Mouse (Mus musculus): ENCODE results near the gene Tom1l2. TPM values are rescaled to one million over a fixed set of nuclear protein-coding genes. Genes with fewer than 3 reads are reported as not detected.

Tom1l2 gene
- polyA plus RNA-seq, 1 experiment from 2014 or later, result 12.6 TPM

DNA sequence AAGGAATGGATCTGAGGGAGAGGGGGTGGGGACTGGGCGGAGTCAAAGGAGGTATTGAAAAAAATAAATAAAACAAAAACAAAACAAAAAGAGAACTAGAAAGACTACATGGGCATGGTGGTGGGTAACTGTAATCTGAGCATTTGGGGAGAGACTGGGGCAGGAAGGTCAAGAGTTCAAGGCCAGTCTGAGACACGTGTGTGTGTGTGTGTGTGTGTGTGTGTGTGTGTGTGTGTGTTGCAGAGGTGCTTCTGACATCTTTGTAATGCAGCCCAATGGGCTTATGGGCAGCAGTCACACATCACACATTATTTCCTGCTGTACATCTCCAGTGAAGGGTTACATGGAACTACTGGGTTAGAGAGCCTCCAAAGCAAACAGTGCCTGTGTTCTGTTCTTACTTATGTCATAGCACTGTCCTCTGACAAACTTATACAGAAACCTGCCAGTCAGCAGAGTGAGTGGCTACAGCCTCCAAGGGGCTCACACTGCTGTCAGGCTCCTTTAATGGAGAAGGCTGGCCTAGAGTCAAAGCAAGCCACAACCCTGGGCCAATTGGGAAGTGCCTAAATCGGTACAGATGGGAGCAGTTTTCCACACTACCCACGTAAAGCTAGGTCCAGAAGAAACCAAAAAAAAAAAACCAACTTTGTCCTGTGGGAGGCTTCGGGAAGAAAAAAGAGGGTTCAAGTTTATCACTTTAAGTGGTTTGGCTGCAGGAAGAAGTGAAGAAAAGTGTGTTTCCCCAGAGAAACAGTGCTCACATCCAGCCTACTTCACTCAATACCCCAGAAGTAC is 104.8 kb downstream of the Tom1l2 start:
- Histone ChIP-seq H3K4me2 (no peak overlapping the region), H3K27ac (ENCODE audit: low read depth, low read length) (no peak overlapping the region), H3K4me1 (replicated peaks; ENCODE audit: control insufficient read depth, insufficient read depth, low read length) (0 out of 2 replicates have a peak, but pooled peaks cover 2% of the 10 kb centered on the region), H3K9me3 (ENCODE audit: control insufficient read depth, low read length) (no peaks in the 10 kb centered on the region), H3K27me3 (replicated peaks; ENCODE audit: control insufficient read depth, insufficient read depth, low read length) (no peaks in the 10 kb centered on the region), H3K9ac (ENCODE audit: low read depth, low read length) (no peak overlapping the region), H3K36me3 (ENCODE audit: control insufficient read depth, insufficient read depth, low read length) (peaks cover 2% of the 10 kb centered on the region; the same call in 1 of the 2 replicates), H3K4me3 (ENCODE audit: low read depth, low read length) (no peak overlapping the region)
- WGBS, result 71% methylated on average over 5 of the region's 5 CpGs
- DNase-seq (ENCODE audit: low spot score) (no peak), ATAC-seq (replicated peaks; ENCODE audit: low FRiP score) (no peak)

DNA sequence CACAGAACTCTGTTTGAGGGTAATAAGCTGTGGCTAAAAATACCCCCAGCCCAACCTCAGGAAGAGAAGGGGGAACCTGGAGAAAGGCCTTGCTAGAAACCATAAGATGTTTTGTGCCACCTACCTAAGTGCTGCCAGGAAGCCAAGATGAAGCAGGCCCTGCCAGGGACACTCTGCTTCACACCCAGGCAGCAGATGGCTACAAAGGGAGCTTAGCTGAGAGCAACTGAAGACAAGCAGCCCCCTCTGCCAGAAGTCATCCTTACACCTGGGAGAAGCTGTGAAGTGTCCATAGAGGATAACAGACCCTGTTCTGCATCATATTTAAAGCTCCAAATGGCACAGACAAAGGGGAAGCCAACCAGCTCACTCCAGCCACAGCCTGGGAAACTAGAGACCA is 106.6 kb downstream of the Tom1l2 start:
- ATAC-seq (replicated peaks; ENCODE audit: low FRiP score) (no peak), DNase-seq (ENCODE audit: low spot score) (no peak)
- Histone ChIP-seq H3K27ac (ENCODE audit: low read depth, low read length) (no peak overlapping the region), H3K9ac (ENCODE audit: low read depth, low read length) (no peak overlapping the region), H3K36me3 (ENCODE audit: control insufficient read depth, insufficient read depth, low read length) (peaks cover 2% of the 10 kb centered on the region; the same call in 1 of the 2 replicates), H3K9me3 (ENCODE audit: control insufficient read depth, low read length) (no peaks in the 10 kb centered on the region), H3K4me3 (ENCODE audit: low read depth, low read length) (no peak overlapping the region), H3K27me3 (replicated peaks; ENCODE audit: control insufficient read depth, insufficient read depth, low read length) (no peaks in the 10 kb centered on the region), H3K4me1 (replicated peaks; ENCODE audit: control insufficient read depth, insufficient read depth, low read length) (0 out of 2 replicates have a peak, but pooled peaks cover 2% of the 10 kb centered on the region), H3K4me2 (no peak overlapping the region)

DNA sequence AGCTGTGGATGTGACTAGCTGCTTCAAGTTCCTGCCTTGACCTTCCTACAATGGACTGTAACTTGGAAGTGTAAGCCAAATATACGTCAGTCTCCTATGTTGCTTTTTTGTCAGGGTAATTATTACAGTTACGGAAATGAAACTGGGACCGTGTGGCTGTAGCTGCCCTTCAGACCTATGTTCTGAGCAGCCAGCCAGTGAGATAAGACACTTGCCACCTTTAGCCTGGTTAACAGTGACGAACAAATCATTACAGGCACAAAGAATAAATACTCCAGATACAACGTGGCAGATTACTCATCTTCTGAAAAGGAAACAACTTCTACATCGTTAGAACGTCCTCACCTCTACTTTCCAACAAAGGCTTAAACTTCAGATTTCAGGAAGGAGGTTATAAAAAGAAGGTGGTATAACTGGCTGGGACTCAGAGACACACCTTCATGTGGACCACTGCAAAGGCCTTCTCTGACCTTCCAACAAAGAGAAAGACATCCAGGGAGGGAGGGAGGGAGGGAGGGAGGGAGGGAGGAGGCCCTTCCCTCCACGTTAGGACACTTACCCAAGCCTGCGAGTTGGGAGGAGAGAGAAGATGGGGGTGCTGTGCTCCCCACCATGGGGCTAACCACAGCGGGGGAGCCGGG is 108.1 kb downstream of the Tom1l2 start:
- Histone ChIP-seq H3K4me2 (no peak overlapping the region), H3K9ac (ENCODE audit: low read depth, low read length) (no peak overlapping the region), H3K4me1 (replicated peaks; ENCODE audit: control insufficient read depth, insufficient read depth, low read length) (0 out of 2 replicates have a peak, but pooled peaks cover 2% of the 10 kb centered on the region), H3K27ac (ENCODE audit: low read depth, low read length) (no peak overlapping the region), H3K9me3 (ENCODE audit: control insufficient read depth, low read length) (no peaks in the 10 kb centered on the region), H3K36me3 (ENCODE audit: control insufficient read depth, insufficient read depth, low read length) (peaks cover 2% of the 10 kb centered on the region; the same call in 1 of the 2 replicates), H3K4me3 (ENCODE audit: low read depth, low read length) (no peak overlapping the region), H3K27me3 (replicated peaks; ENCODE audit: control insufficient read depth, insufficient read depth, low read length) (no peaks in the 10 kb centered on the region)
- DNase-seq (ENCODE audit: low spot score) (no peak), ATAC-seq (replicated peaks; ENCODE audit: low FRiP score) (no peak)
- WGBS, result 71% methylated on average over 11 of the region's 11 CpGs

DNA sequence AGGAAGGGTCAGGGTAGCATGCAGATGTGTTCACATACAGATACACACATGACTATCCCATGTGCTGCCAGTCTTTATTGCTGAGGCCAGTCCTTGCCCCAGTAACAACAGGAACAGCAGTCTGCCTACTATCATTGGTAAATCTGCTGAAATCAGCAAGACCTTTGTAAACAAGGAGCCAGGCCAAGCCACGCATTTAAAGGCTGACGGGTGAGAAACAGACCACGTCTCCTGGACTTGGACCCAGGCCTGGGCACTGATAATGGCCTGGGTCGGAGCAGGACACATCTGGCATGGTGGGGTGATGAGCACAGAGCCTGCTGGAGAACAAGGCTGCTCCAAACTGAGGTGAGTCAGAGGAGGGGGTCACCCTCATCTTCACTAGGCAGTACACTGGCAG is 112.2 kb downstream of the Tom1l2 start:
- H3K9ac ChIP-seq (ENCODE audit: low read depth, low read length), result no peak overlapping the region
- peaks cover 2% of the 10 kb centered on the region; the same call in 1 of the 2 replicates for H3K36me3 ChIP-seq (ENCODE audit: control insufficient read depth, insufficient read depth, low read length)
- no peak overlapping the region for H3K4me3 ChIP-seq (ENCODE audit: low read depth, low read length)
- H3K4me2 ChIP-seq, result no peak overlapping the region
- WGBS, result 81% methylated on average over 4 of the region's 4 CpGs
- ATAC-seq (replicated peaks; ENCODE audit: low FRiP score) (no peak), DNase-seq (ENCODE audit: low spot score) (no peak)
- no peaks in the 10 kb centered on the region for H3K9me3 ChIP-seq (ENCODE audit: control insufficient read depth, low read length)
- no peaks in the 10 kb centered on the region for H3K4me1 ChIP-seq (replicated peaks; ENCODE audit: control insufficient read depth, insufficient read depth, low read length)
- 0 out of 2 replicates have a peak overlapping the region, but pooled peaks have one; percentile 2 for H3K27ac ChIP-seq (ENCODE audit: low read depth, low read length)
- H3K27me3 ChIP-seq (replicated peaks; ENCODE audit: control insufficient read depth, insufficient read depth, low read length), result no peaks in the 10 kb centered on the region

DNA sequence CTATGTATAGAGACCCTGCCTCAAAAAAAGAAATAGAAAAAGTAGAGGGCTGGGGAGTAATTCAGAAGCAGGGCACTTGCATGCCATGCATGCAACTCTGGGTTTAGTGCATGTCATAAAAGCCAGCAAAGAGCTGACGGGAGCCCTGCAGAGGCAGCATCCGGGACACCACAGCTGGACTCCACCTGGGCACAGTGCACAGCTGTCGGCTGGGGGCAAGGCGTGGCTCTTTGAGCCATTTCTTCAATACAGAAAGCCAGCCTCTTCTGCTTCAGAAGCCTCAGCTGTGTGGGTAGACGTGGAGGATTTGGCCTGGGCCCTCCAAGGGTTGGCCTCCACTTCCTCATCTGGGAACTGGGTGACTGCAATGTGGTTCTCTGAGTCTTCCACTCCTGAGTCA is 117.4 kb downstream of the Tom1l2 start:
- no peak overlapping the region for H3K4me2 ChIP-seq
- H3K9me3 ChIP-seq (ENCODE audit: control insufficient read depth, low read length), result no peaks in the 10 kb centered on the region
- 73% methylated on average over 5 of the region's 5 CpGs for WGBS
- no peaks in the 10 kb centered on the region for H3K27me3 ChIP-seq (replicated peaks; ENCODE audit: control insufficient read depth, insufficient read depth, low read length)
- no peaks in the 10 kb centered on the region; the same call in 1 of the 2 replicates for H3K36me3 ChIP-seq (ENCODE audit: control insufficient read depth, insufficient read depth, low read length)
- ATAC-seq (replicated peaks; ENCODE audit: low FRiP score) (no peak), DNase-seq (ENCODE audit: low spot score) (no peak)
- peaks cover 13% of the 10 kb centered on the region for H3K4me1 ChIP-seq (replicated peaks; ENCODE audit: control insufficient read depth, insufficient read depth, low read length)
- no peak overlapping the region for H3K9ac ChIP-seq (ENCODE audit: low read depth, low read length)
- H3K4me3 ChIP-seq (ENCODE audit: low read depth, low read length), result no peak overlapping the region
- no peak overlapping the region for H3K27ac ChIP-seq (ENCODE audit: low read depth, low read length)

DNA sequence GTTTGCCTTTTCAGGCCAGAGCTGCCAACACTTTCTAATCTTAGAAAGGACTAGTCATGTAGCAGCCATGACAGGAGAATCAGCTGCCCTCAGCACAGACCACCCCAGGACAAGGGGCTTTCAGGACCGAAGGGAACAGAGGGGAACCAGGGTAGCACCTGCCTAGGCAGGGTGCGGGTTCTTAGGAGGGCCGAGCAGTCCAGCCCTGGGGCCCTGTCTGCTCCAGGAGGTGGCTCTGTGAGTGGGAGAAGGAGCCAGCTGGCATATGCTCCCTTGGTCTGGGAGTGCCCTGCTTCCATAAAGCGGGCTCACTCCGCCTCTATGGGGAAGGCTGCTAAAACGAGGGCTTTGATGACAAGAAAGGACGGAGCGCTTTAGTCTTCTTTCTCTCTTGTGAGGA is 119.5 kb downstream of the Tom1l2 start:
- WGBS, result 81% methylated on average over 8 of the region's 8 CpGs
- DNase-seq (ENCODE audit: low spot score) (no peak), ATAC-seq (replicated peaks; ENCODE audit: low FRiP score) (no peak)
- Histone ChIP-seq H3K27me3 (replicated peaks; ENCODE audit: control insufficient read depth, insufficient read depth, low read length) (no peaks in the 10 kb centered on the region), H3K4me3 (ENCODE audit: low read depth, low read length) (no peak overlapping the region), H3K4me1 (replicated peaks; ENCODE audit: control insufficient read depth, insufficient read depth, low read length) (peaks cover 13% of the 10 kb centered on the region), H3K36me3 (ENCODE audit: control insufficient read depth, insufficient read depth, low read length) (no peaks in the 10 kb centered on the region), H3K9me3 (ENCODE audit: control insufficient read depth, low read length) (no peaks in the 10 kb centered on the region), H3K9ac (ENCODE audit: low read depth, low read length) (no peak overlapping the region), H3K27ac (ENCODE audit: low read depth, low read length) (no peak overlapping the region), H3K4me2 (no peak overlapping the region)

DNA sequence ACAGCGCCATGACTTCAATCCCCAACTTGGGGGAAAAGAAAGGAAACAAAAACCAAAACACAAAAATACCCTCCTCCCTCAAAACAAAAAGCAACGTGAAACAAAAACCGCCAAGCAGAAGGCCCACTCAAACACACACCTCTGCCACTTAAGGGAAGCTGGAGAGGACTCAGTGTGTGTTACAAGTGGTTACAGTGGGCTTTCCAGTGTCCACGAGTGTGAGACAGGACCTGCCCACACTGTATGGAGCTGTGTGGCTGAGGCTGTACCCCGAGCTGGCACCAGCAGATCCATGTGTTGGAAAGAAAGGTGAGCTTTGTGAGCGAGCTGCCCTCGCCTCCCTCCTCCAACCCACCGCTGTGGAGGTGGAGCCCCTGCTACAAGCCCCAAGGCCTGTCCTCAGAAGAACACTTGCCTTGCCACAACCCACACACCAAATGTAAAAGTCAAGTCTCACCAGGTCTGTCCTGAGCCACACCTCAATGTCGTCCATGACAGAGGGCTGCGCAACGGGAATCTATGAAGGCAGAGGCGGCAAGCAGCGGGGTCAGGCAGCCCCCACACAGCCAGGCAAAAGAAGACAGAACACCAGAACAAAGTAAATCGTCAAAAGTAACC is 120.2 kb downstream of the Tom1l2 start:
- 79% methylated on average over 14 of the region's 14 CpGs for WGBS
- H3K9ac ChIP-seq (ENCODE audit: low read depth, low read length), result 0 out of 2 replicates have a peak overlapping the region, but pooled peaks have one; percentile 18

DNA sequence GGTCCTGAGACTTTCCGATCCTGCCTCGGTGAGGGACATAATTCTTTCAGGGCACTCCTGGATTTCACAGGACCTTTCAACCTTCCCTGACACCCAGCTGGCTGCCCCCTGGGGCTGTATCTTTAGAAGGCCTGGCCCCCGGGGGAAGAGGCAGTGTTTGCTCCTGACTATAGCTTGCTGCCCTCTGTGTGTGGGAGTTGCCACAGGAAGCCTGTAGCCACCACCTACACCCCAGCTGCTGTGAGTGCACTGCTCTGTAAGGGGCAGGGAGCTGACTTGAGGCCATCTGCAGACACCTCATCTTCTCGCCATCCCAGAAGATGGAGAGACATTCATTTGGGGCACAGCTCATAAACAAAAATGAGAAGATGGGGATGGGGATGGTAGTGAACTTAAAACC is 120.8 kb downstream of the Tom1l2 start:
- no peak for DNase-seq (ENCODE audit: low spot score)
- Histone ChIP-seq H3K4me3 (ENCODE audit: low read depth, low read length) (no peak overlapping the region), H3K27me3 (replicated peaks; ENCODE audit: control insufficient read depth, insufficient read depth, low read length) (no peaks in the 10 kb centered on the region), H3K27ac (ENCODE audit: low read depth, low read length) (no peak overlapping the region), H3K9me3 (ENCODE audit: control insufficient read depth, low read length) (no peaks in the 10 kb centered on the region), H3K4me1 (replicated peaks; ENCODE audit: control insufficient read depth, insufficient read depth, low read length) (peaks cover 16% of the 10 kb centered on the region), H3K36me3 (ENCODE audit: control insufficient read depth, insufficient read depth, low read length) (no peaks in the 10 kb centered on the region), H3K9ac (ENCODE audit: low read depth, low read length) (no peak overlapping the region; the same call in 1 of the 2 replicates), H3K4me2 (no peak overlapping the region)
- WGBS, result 58% methylated on average over 4 of the region's 4 CpGs
- no peak for ATAC-seq (replicated peaks; ENCODE audit: low FRiP score)

More for the DNA sequence above, 120.2 kb downstream of the Tom1l2 start:
- Histone ChIP-seq H3K4me1 (replicated peaks; ENCODE audit: control insufficient read depth, insufficient read depth, low read length) (peaks cover 16% of the 10 kb centered on the region), H3K36me3 (ENCODE audit: control insufficient read depth, insufficient read depth, low read length) (no peaks in the 10 kb centered on the region), H3K27me3 (replicated peaks; ENCODE audit: control insufficient read depth, insufficient read depth, low read length) (no peaks in the 10 kb centered on the region), H3K4me2 (no peak overlapping the region), H3K9me3 (ENCODE audit: control insufficient read depth, low read length) (no peaks in the 10 kb centered on the region), H3K4me3 (ENCODE audit: low read depth, low read length) (no peak overlapping the region), H3K27ac (ENCODE audit: low read depth, low read length) (no peak overlapping the region)
- DNase-seq (ENCODE audit: low spot score) (no peak), ATAC-seq (replicated peaks; ENCODE audit: low FRiP score) (no peak)

Data from liver, embryonic 11.5 days (tissue).